Mouse (Mus musculus): ENCODE data around the gene Efna4. TPM values are rescaled to one million over a fixed set of nuclear protein-coding genes. Genes with fewer than 3 reads are reported as not detected.

The Efna4 gene
- polyA plus RNA-seq, 1 experiment from 2014 or later, result 15.0 TPM

DNA sequence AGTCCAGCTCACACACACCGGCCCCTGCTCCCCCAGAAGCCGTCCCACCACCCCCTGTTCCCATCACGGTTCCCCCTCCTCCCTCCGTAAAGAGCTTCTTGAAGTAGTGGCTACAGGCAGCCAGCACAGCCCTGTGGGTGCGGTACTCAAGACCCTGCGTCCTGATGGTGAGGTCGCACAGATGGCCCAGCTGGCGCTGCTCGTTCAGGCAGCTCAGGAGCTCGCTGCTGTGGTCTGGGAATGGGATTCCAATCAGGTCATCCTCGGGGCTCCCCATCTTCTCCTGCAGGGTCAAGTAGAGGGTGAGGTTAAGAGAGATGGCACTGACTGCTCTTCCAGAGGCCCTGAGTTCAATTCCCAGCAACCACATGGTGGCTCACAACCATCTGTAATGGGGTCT is 43.4 kb upstream of the Efna4 start:
- no peak overlapping the region for H3K4me2 ChIP-seq (ENCODE audit: low read depth, low read length)
- H3K9ac ChIP-seq (ENCODE audit: low read length), result no peak overlapping the region
- H3K27ac ChIP-seq (ENCODE audit: low read length), result no peak overlapping the region
- peaks cover 32% of the 10 kb centered on the region for H3K4me1 ChIP-seq (ENCODE audit: control insufficient read depth, insufficient read depth, low read length)
- H3K4me3 ChIP-seq (replicated peaks; ENCODE audit: low read length), result no peak overlapping the region
- no peak for ATAC-seq (ENCODE audit: insufficient read depth, low FRiP score)
- 87% methylated on average over 11 of the region's 11 CpGs for WGBS
- no peaks in the 10 kb centered on the region for H3K27me3 ChIP-seq (ENCODE audit: control insufficient read depth, insufficient read depth, low read length)
- no peaks in the 10 kb centered on the region for H3K9me3 ChIP-seq (replicated peaks; ENCODE audit: control insufficient read depth, low read length)
- H3K36me3 ChIP-seq (ENCODE audit: control insufficient read depth, insufficient read depth, low read length), result peaks cover 11% of the 10 kb centered on the region; the same call in 1 of the 2 replicates

GRCm38 (mm10) chr3:89380711-89381110 is 42.9 kb upstream of the Efna4 start:
- Histone ChIP-seq H3K4me2 (ENCODE audit: low read depth, low read length) (no peak overlapping the region), H3K9ac (ENCODE audit: low read length) (no peak overlapping the region), H3K27me3 (ENCODE audit: control insufficient read depth, insufficient read depth, low read length) (no peaks in the 10 kb centered on the region), H3K27ac (ENCODE audit: low read length) (no peak overlapping the region), H3K9me3 (replicated peaks; ENCODE audit: control insufficient read depth, low read length) (no peaks in the 10 kb centered on the region), H3K4me1 (ENCODE audit: control insufficient read depth, insufficient read depth, low read length) (peaks cover 32% of the 10 kb centered on the region), H3K36me3 (ENCODE audit: control insufficient read depth, insufficient read depth, low read length) (peaks cover 11% of the 10 kb centered on the region; the same call in 1 of the 2 replicates), H3K4me3 (replicated peaks; ENCODE audit: low read length) (no peak overlapping the region)
- 93% methylated on average over 18 of the region's 18 CpGs for WGBS
- no peak for ATAC-seq (ENCODE audit: insufficient read depth, low FRiP score)

- no peak overlapping the region for H3K4me3 ChIP-seq (replicated peaks; ENCODE audit: low read length)
- H3K4me2 ChIP-seq (ENCODE audit: low read depth, low read length), result no peak overlapping the region
- H3K27me3 ChIP-seq (ENCODE audit: control insufficient read depth, insufficient read depth, low read length), result no peaks in the 10 kb centered on the region
- H3K9me3 ChIP-seq (replicated peaks; ENCODE audit: control insufficient read depth, low read length), result no peaks in the 10 kb centered on the region
- peaks cover 31% of the 10 kb centered on the region for H3K4me1 ChIP-seq (ENCODE audit: control insufficient read depth, insufficient read depth, low read length)
- ATAC-seq (ENCODE audit: insufficient read depth, low FRiP score), result no peak
- H3K27ac ChIP-seq (ENCODE audit: low read length), result no peak overlapping the region
- 95% methylated on average over 14 of the region's 14 CpGs for WGBS
- no peak overlapping the region for H3K9ac ChIP-seq (ENCODE audit: low read length)
- H3K36me3 ChIP-seq (ENCODE audit: control insufficient read depth, insufficient read depth, low read length), result peaks cover 11% of the 10 kb centered on the region; the same call in 1 of the 2 replicates
Measured at GRCm38 (mm10) chr3:89380291-89380690, 42.5 kb upstream of the Efna4 start.

GRCm38 (mm10) chr3:89379388-89380131 is 41.7 kb upstream of the Efna4 start:
- Histone ChIP-seq H3K4me1 (ENCODE audit: control insufficient read depth, insufficient read depth, low read length) (peaks cover 24% of the 10 kb centered on the region), H3K27me3 (ENCODE audit: control insufficient read depth, insufficient read depth, low read length) (no peaks in the 10 kb centered on the region), H3K27ac (ENCODE audit: low read length) (peak overlapping the region; percentile 86), H3K36me3 (ENCODE audit: control insufficient read depth, insufficient read depth, low read length) (peaks cover 11% of the 10 kb centered on the region; the same call in 1 of the 2 replicates), H3K4me3 (replicated peaks; ENCODE audit: low read length) (no peak overlapping the region), H3K9ac (ENCODE audit: low read length) (no peak overlapping the region), H3K4me2 (ENCODE audit: low read depth, low read length) (no peak overlapping the region), H3K9me3 (replicated peaks; ENCODE audit: control insufficient read depth, low read length) (no peaks in the 10 kb centered on the region)
- no peak for ATAC-seq (ENCODE audit: insufficient read depth, low FRiP score)
- 86% methylated on average over 31 of the region's 31 CpGs for WGBS

DNA sequence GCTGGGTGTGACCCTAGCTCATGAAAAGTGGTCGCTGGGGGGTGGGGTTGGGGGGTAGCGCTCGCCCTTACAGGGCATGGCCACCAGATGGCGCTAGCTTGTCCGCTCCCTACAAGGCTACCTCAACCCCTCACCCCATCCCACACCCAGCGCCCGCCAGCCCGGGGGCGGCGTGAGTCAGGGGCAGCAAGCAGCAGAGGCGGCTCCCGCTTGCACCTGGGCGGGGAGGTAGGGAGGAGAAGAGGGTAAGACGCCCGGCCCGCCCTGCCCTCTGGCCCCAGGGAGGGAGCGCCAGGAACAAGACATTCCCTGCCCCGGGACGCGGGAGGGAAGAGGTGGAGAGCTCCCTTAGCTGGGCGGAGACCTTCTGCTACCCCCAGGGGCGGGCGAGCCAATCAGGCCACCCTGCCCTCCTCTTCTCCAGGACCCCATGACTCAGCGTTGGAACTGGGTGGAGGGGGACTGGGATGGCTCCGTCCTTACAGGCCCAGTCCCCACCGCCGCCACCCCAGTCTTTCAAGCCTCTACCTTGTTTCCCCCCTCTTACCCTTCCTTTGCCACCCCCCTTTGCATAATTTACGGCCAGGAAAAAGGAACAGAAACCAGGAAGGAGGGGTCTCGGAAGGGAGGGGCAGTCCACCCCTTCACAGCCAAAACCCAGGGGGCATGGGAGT is 40.7 kb upstream of the Efna4 start:
- peak overlapping the region; percentile 86 for H3K27ac ChIP-seq (ENCODE audit: low read length)
- peak overlapping the region; percentile 56 for H3K4me3 ChIP-seq (replicated peaks; ENCODE audit: low read length)
- no peaks in the 10 kb centered on the region for H3K27me3 ChIP-seq (ENCODE audit: control insufficient read depth, insufficient read depth, low read length)
- peaks cover 17% of the 10 kb centered on the region for H3K4me1 ChIP-seq (ENCODE audit: control insufficient read depth, insufficient read depth, low read length)
- peak; percentile 93 for ATAC-seq (ENCODE audit: insufficient read depth, low FRiP score)
- H3K36me3 ChIP-seq (ENCODE audit: control insufficient read depth, insufficient read depth, low read length), result peaks cover 11% of the 10 kb centered on the region; the same call in 1 of the 2 replicates
- WGBS, result 1% methylated on average over 27 of the region's 29 CpGs
- H3K9ac ChIP-seq (ENCODE audit: low read length), result peak overlapping the region; percentile 80
- H3K4me2 ChIP-seq (ENCODE audit: low read depth, low read length), result peak overlapping the region; percentile 70
- no peaks in the 10 kb centered on the region for H3K9me3 ChIP-seq (replicated peaks; ENCODE audit: control insufficient read depth, low read length)

DNA sequence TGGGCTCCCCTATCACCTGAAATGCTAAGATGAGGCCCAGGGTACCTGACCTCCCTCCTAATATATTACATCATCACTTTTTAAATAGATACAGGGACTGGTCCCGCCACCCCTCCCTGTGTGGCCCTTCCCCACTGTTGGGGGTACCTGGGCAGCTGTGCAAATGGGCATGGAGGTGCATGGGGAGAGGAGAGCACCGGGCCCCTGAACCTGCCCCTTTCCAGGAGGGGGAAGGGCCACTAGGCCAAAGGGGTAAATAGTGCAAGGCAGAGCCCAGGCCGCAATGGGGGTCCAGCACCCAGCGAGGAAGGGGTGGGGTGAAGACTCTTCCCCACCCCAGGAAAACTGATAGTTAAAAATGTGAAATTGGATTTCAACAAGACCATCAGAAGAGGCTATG is 40.0 kb upstream of the Efna4 start:
- Histone ChIP-seq H3K36me3 (ENCODE audit: control insufficient read depth, insufficient read depth, low read length) (peaks cover 11% of the 10 kb centered on the region; the same call in 1 of the 2 replicates), H3K4me1 (ENCODE audit: control insufficient read depth, insufficient read depth, low read length) (peaks cover 17% of the 10 kb centered on the region), H3K4me3 (replicated peaks; ENCODE audit: low read length) (peak overlapping the region; percentile 56; the same call in 1 of the 2 replicates), H3K9ac (ENCODE audit: low read length) (peak overlapping the region; percentile 80), H3K4me2 (ENCODE audit: low read depth, low read length) (peak overlapping the region; percentile 70), H3K27me3 (ENCODE audit: control insufficient read depth, insufficient read depth, low read length) (no peaks in the 10 kb centered on the region), H3K27ac (ENCODE audit: low read length) (peak overlapping the region; percentile 86; the same call in 1 of the 2 replicates), H3K9me3 (replicated peaks; ENCODE audit: control insufficient read depth, low read length) (no peaks in the 10 kb centered on the region)
- WGBS, result 69% methylated on average over 4 of the region's 4 CpGs
- no peak; the same call in 1 of the 2 replicates for ATAC-seq (ENCODE audit: insufficient read depth, low FRiP score)

DNA sequence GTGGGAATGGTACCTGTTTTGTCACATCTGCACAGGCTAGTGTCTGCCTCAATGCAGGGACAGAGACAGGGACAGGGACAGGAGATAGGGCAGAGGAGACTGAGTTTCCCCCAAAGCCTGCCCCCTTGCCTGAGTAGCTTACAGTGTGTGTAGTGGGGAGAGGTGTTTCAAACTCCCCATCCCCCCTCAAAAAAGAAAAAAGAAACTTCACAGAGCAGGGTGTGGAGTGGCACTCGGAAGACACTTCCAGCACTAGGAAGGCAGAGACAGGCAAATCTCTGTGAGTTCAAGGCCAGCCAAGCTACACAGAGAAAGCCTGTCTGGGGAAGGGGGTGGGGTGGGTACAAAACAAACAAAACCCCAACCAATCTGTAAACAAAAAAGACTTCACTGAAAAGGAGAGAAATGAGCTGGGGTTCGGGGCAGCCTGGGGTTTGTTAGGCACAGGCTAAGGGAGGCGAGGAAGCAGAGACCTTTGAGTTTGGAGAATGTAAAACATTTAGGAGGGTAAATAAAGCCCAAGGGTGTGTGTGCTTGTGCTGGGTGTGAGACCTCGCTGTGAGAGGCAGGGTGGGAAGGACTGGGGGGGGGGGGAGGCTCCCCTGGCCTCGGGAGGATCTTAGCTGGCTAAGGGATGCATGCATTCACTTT is 35.9 kb upstream of the Efna4 start:
- H3K27me3 ChIP-seq (ENCODE audit: control insufficient read depth, insufficient read depth, low read length), result no peaks in the 10 kb centered on the region
- no peaks in the 10 kb centered on the region for H3K36me3 ChIP-seq (ENCODE audit: control insufficient read depth, insufficient read depth, low read length)
- H3K4me2 ChIP-seq (ENCODE audit: low read depth, low read length), result no peak overlapping the region
- ATAC-seq (ENCODE audit: insufficient read depth, low FRiP score), result no peak
- H3K4me1 ChIP-seq (ENCODE audit: control insufficient read depth, insufficient read depth, low read length), result peaks cover 11% of the 10 kb centered on the region
- H3K9ac ChIP-seq (ENCODE audit: low read length), result no peak overlapping the region
- WGBS, result 43% methylated on average over 5 of the region's 5 CpGs
- H3K27ac ChIP-seq (ENCODE audit: low read length), result peak overlapping the region; percentile 23; the same call in 1 of the 2 replicates
- no peak overlapping the region for H3K4me3 ChIP-seq (replicated peaks; ENCODE audit: low read length)
- no peaks in the 10 kb centered on the region for H3K9me3 ChIP-seq (replicated peaks; ENCODE audit: control insufficient read depth, low read length)

GRCm38 (mm10) chr3:89367338-89367737 is 29.5 kb upstream of the Efna4 start:
- no peaks in the 10 kb centered on the region for H3K36me3 ChIP-seq (ENCODE audit: control insufficient read depth, insufficient read depth, low read length)
- H3K4me3 ChIP-seq (replicated peaks; ENCODE audit: low read length), result no peak overlapping the region
- WGBS, result 53% methylated on average over 11 of the region's 11 CpGs
- 0 out of 2 replicates have a peak, but pooled peaks cover 4% of the 10 kb centered on the region for H3K4me1 ChIP-seq (ENCODE audit: control insufficient read depth, insufficient read depth, low read length)
- no peak overlapping the region for H3K27ac ChIP-seq (ENCODE audit: low read length)
- ATAC-seq (ENCODE audit: insufficient read depth, low FRiP score), result no peak
- no peaks in the 10 kb centered on the region for H3K27me3 ChIP-seq (ENCODE audit: control insufficient read depth, insufficient read depth, low read length)
- H3K9ac ChIP-seq (ENCODE audit: low read length), result no peak overlapping the region
- H3K4me2 ChIP-seq (ENCODE audit: low read depth, low read length), result no peak overlapping the region
- no peaks in the 10 kb centered on the region for H3K9me3 ChIP-seq (replicated peaks; ENCODE audit: control insufficient read depth, low read length)
